Mouse (Mus musculus) midbrain, postnatal 0 days (tissue): ENCODE measurements around the gene Gng7. TPM values are rescaled to one million over a fixed set of nuclear protein-coding genes. Genes with fewer than 3 reads are reported as not detected.

ENCODE experiments used
- ATAC-seq: fragments of 200-750 bp; cut with Nextera tagmentation; 2 replicates; pipeline ENCODE4 v1.8.0; 2017; ENCODE audit warnings: moderate number of reproducible peaks, mild to moderate bottlenecking, moderate TSS enrichment, moderate library complexity; ENCODE audit not compliant: low FRiP score
- DNase-seq: peaks from one replicate; pipeline ENCODE4 v3.0.0-alpha.2; 2015; ENCODE audit warnings: low spot score
- H3K27ac ChIP-seq: fragments of 300-500 bp; sonication (generic); 2 replicates; pipeline ENCODE4 v1.5.1; 2014; ENCODE audit warnings: low read depth, mild to moderate bottlenecking, low read length, mixed read lengths
- H3K27me3 ChIP-seq: fragments of 300-500 bp; sonication (generic); 2 replicates; pipeline ENCODE4 v1.6.1; 2014; ENCODE audit warnings: low read length, control low read depth, mixed read lengths; ENCODE audit not compliant: insufficient read depth
- H3K36me3 ChIP-seq: fragments of 300-500 bp; sonication (generic); 2 replicates; pipeline ENCODE4 v1.6.1; 2014; ENCODE audit warnings: low read length, control low read depth, mixed read lengths; ENCODE audit not compliant: insufficient read depth
- H3K4me1 ChIP-seq: fragments of 300-500 bp; sonication (generic); 2 replicates; pipeline ENCODE4 v1.6.1; 2014; ENCODE audit warnings: mild to moderate bottlenecking, control low read depth, antibody characterized with exemption, low read length, mixed read lengths; ENCODE audit not compliant: insufficient read depth
- H3K4me2 ChIP-seq: fragments of 300-500 bp; sonication (generic); 2 replicates; pipeline ENCODE4 v1.6.1; 2014; ENCODE audit warnings: low read depth, mild to moderate bottlenecking, low read length, mixed read lengths; ENCODE audit not compliant: poor library complexity, severe bottlenecking
- H3K4me3 ChIP-seq: fragments of 300-500 bp; sonication (generic); 2 replicates; pipeline ENCODE4 v1.5.1; 2014; ENCODE audit warnings: low read depth, mild to moderate bottlenecking, low read length, moderate library complexity
- H3K9ac ChIP-seq: fragments of 300-500 bp; sonication (generic); replicated peaks from 2 replicates; pipeline ENCODE4 v1.6.1; 2014; ENCODE audit warnings: mild to moderate bottlenecking, low read length, moderate library complexity, mixed read lengths; ENCODE audit not compliant: poor library complexity, severe bottlenecking
- H3K9me3 ChIP-seq: fragments of 300-500 bp; sonication (generic); 2 replicates; pipeline ENCODE4 v1.6.1; 2016; ENCODE audit warnings: low read length, control low read depth
- CTCF ChIP-seq: IDR thresholded peaks from 2 replicates; pipeline ENCODE4 v1.5.1; 2016; ENCODE audit warnings: antibody characterized with exemption, mild to moderate bottlenecking
- WGBS: fragments of 180-500 bp; shearing (Covaris S2); extraction: QIAGEN DNeasy Blood & Tissue Kit; methylation state at CpG from one replicate; pipeline ENCODE4 v1.1.7; 2014; 5-methylcytosine and 5-hydroxymethylcytosine counted together
- polyA plus RNA-seq: library from polyadenylated mRNA; unstranded; fragments of >200 nt; fragmentation: Nextera tagmentation; extraction: Ambion mirVana; gene quantifications from 2 replicates; pipeline ENCODE4 v1.2.1, GENCODE M21; 2015
- total RNA-seq: library from RNA; depleted of rRNA; stranded (reverse); fragments of >200 nt; gene quantifications from 2 replicates; pipeline ENCODE4 v1.2.3, GENCODE M21; 2014

The Gng7 gene
- total and polyA plus RNA-seq, 2 experiments from 2014 or later = 29.5 to 40.7 TPM

GRCm38 (mm10) chr10:80971533-80971932 is 43.2 kb downstream of the Gng7 start:
- ATAC-seq (no peak), DNase-seq (no peak)
- no peak overlapping the region for H3K4me3 ChIP-seq
- 86% methylated on average over 15 of the region's 15 CpGs for WGBS
- H3K27me3 ChIP-seq = no peaks in the 10 kb centered on the region
- no peak overlapping the region for H3K4me2 ChIP-seq
- TF ChIP-seq CTCF = no peak
- H3K9ac ChIP-seq = no peak overlapping the region
- H3K36me3 ChIP-seq = no peaks in the 10 kb centered on the region
- no peaks in the 10 kb centered on the region for H3K9me3 ChIP-seq
- H3K4me1 ChIP-seq = 0 out of 2 replicates have a peak, but pooled peaks cover 3% of the 10 kb centered on the region
- H3K27ac ChIP-seq = no peak overlapping the region

GRCm38 (mm10) chr10:80970159-80970558 is 44.6 kb downstream of the Gng7 start:
- no peak overlapping the region for H3K9ac ChIP-seq
- WGBS = 84% methylated on average over 8 of the region's 8 CpGs

GRCm38 (mm10) chr10:80969298-80969697 is 45.4 kb downstream of the Gng7 start:
- no peaks in the 10 kb centered on the region for H3K36me3 ChIP-seq
- H3K27ac ChIP-seq = no peak overlapping the region
- no peak for TF ChIP-seq CTCF
- H3K4me1 ChIP-seq = 0 out of 2 replicates have a peak, but pooled peaks cover 3% of the 10 kb centered on the region
- ATAC-seq (no peak), DNase-seq (no peak)
- H3K4me2 ChIP-seq = no peak overlapping the region
- H3K27me3 ChIP-seq = no peaks in the 10 kb centered on the region
- no peak overlapping the region for H3K4me3 ChIP-seq
- WGBS = 79% methylated on average over 3 of the region's 3 CpGs
- no peaks in the 10 kb centered on the region for H3K9me3 ChIP-seq
- H3K9ac ChIP-seq = no peak overlapping the region; the same call in 1 of the 2 replicates

More at GRCm38 (mm10) chr10:80970159-80970558, 44.6 kb downstream of the Gng7 start:
- H3K9me3 ChIP-seq = no peaks in the 10 kb centered on the region
- H3K27me3 ChIP-seq = no peaks in the 10 kb centered on the region
- DNase-seq (no peak), ATAC-seq (no peak)
- H3K36me3 ChIP-seq = no peaks in the 10 kb centered on the region
- no peak for TF ChIP-seq CTCF
- no peak overlapping the region for H3K4me2 ChIP-seq
- 0 out of 2 replicates have a peak, but pooled peaks cover 3% of the 10 kb centered on the region for H3K4me1 ChIP-seq
- H3K4me3 ChIP-seq = no peak overlapping the region
- H3K27ac ChIP-seq = no peak overlapping the region

GRCm38 (mm10) chr10:80968106-80968505 is 46.6 kb downstream of the Gng7 start:
- H3K9ac ChIP-seq = no peak overlapping the region
- no peaks in the 10 kb centered on the region for H3K9me3 ChIP-seq
- no peak for ATAC-seq
- no peaks in the 10 kb centered on the region for H3K36me3 ChIP-seq
- DNase-seq = no peak
- H3K4me1 ChIP-seq = 0 out of 2 replicates have a peak, but pooled peaks cover 3% of the 10 kb centered on the region
- no peak overlapping the region for H3K4me3 ChIP-seq
- no peaks in the 10 kb centered on the region for H3K27me3 ChIP-seq
- WGBS = 88% methylated on average over 4 of the region's 4 CpGs
- H3K27ac ChIP-seq = no peak overlapping the region
- TF ChIP-seq CTCF = no peak
- H3K4me2 ChIP-seq = no peak overlapping the region

- ATAC-seq (no peak), DNase-seq (peak; percentile 56)
- no peak for TF ChIP-seq CTCF
- H3K36me3 ChIP-seq = no peaks in the 10 kb centered on the region
- H3K4me3 ChIP-seq = no peak overlapping the region
- 64% methylated on average over 3 of the region's 3 CpGs for WGBS
- no peaks in the 10 kb centered on the region for H3K4me1 ChIP-seq
- H3K4me2 ChIP-seq = no peak overlapping the region
- H3K9me3 ChIP-seq = no peaks in the 10 kb centered on the region
- H3K9ac ChIP-seq = no peak overlapping the region
- no peaks in the 10 kb centered on the region for H3K27me3 ChIP-seq
- H3K27ac ChIP-seq = no peak overlapping the region
These were observed 47.6 kb downstream of the Gng7 start for GRCm38 (mm10) chr10:80967101-80967656.

- Histone ChIP-seq H3K36me3 (no peaks in the 10 kb centered on the region), H3K4me2 (no peak overlapping the region), H3K4me1 (no peaks in the 10 kb centered on the region), H3K27me3 (no peaks in the 10 kb centered on the region), H3K27ac (no peak overlapping the region), H3K9ac (no peak overlapping the region), H3K4me3 (no peak overlapping the region), H3K9me3 (no peaks in the 10 kb centered on the region)
- DNase-seq = no peak
- no peak for ATAC-seq
- no peak for TF ChIP-seq CTCF
- 69% methylated on average over 12 of the region's 12 CpGs for WGBS
These were observed 48.4 kb downstream of the Gng7 start for GRCm38 (mm10) chr10:80966296-80966695.
